Mouse (Mus musculus) urinary bladder, postnatal 4 days (tissue): ENCODE measurements around the gene Lmbrd1.
"Not testable (repeated sequence)": the region's sequence is repeated elsewhere in the genome, so short reads cannot be mapped to it uniquely, and the experiment has no call there.

Source experiments
- DNase-seq, 2 experiments: peaks; one replicate each; pipeline ENCODE4 v3.0.0; 2021 to 2022; ENCODE audit warnings: low spot score in 2 of 2

The Lmbrd1 gene

DNA sequence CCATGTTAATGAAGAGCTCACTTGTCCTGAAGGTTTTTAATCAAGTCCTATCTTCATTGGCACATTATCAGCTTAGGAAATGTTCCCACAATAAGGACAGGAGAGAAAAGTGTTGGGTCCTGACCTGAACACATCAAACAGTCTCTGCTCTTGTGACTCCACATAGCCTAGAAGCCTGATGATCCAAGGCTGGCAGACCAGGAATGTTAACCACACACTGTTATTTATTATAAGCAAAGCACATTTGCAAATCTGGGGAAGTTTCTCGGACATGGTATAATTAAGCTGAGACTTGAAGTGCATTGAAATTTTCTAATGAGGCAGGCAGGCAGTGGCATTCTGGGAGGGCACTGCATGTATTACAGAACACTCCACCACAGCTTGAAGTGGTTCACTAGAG lies 41.8 kb downstream of the Lmbrd1 start:
- DNase-seq, result no peak

- DNase-seq, result no peak
Measured at GRCm38 (mm10) chr1:24729784-24730183, 51.4 kb downstream of the Lmbrd1 start.

- no peak for DNase-seq
Measured at GRCm38 (mm10) chr1:24732286-24732685, 53.9 kb downstream of the Lmbrd1 start.

DNA sequence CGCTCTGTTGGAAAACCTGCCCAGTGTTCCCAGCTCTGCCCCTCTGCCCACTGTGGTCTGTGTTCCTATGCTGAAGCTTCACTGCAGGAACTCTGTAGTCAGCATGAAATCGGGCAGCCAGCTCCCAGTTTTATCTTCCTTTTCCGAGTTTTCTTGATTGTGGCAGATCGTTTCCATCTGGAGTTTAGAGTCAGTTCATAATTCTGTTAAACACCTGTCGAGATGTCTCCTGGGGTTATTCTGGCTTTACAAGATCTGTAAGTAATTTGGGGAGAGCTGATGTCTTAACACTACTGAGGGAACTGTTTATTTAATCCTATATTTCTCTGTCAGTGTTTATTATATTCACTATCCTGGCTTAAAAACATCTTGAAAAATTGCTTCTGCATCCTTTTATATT lies 56.4 kb downstream of the Lmbrd1 start:
- no peak for DNase-seq

- no peak for DNase-seq
Measured at GRCm38 (mm10) chr1:24740903-24741302, 62.5 kb downstream of the Lmbrd1 start.

GRCm38 (mm10) chr1:24741552-24741951 lies 63.1 kb downstream of the Lmbrd1 start:
- DNase-seq, result no peak

GRCm38 (mm10) chr1:24743191-24743924 lies 64.9 kb downstream of the Lmbrd1 start:
- no peak for DNase-seq

GRCm38 (mm10) chr1:24752715-24753114 lies 74.3 kb downstream of the Lmbrd1 start:
- no peak for DNase-seq

DNA sequence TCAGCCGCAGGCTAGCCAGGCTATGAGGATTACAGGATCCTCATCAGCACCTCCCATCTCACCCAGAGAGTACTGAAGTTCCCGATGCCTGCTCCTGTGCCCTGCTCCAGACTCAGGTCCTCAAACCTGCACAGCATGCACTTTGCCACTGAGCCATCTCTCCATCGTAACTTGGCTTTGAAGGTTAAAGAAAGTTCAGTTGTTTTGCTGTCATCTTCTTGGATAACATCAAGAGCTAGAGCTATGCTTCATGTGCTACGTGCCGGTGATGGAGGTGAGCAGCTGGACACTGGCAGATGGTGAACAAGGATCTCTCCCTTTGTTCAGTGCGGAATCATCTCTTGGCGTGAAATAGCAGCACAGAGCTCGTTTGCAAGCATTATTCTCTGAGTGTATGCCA lies 80.1 kb downstream of the Lmbrd1 start:
- no peak for DNase-seq

DNA sequence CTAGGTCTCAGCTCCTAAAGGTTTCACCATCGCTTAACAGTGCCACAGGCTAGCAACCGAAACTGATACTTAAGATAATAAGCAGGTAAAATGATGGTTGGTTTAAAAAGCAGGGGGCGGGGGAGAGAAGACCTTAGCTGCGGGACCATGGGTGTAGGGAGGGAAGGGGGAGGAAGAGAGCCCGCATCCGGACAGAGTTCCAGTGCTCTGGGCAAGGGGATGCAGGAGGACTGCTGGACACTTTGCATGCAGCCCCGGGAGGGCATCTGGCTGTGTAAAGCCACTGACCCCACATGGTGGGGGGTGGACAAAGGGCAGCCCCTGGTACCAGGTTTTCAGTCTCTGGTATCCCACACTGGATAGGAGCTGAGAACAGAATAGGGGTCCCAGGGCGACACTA lies 88.0 kb downstream of the Lmbrd1 start:
- DNase-seq, result no peak

GRCm38 (mm10) chr1:24767197-24767596 lies 88.8 kb downstream of the Lmbrd1 start:
- DNase-seq, result not testable (repeated sequence)

GRCm38 (mm10) chr1:24773642-24774041 lies 95.2 kb downstream of the Lmbrd1 start:
- no peak for DNase-seq

- no peak for DNase-seq
Measured at GRCm38 (mm10) chr1:24776576-24776975, 98.1 kb downstream of the Lmbrd1 start.

- no peak for DNase-seq
Measured at GRCm38 (mm10) chr1:24793168-24793567, 114.7 kb downstream of the Lmbrd1 start.

GRCm38 (mm10) chr1:24807971-24808370 lies 129.5 kb downstream of the Lmbrd1 start:
- DNase-seq, result not testable (repeated sequence)
